Mouse (Mus musculus) liver, embryonic 12.5 days (tissue): ENCODE measurements around the gene Plxna4. TPM values are rescaled to one million over a fixed set of nuclear protein-coding genes. Genes with fewer than 3 reads are reported as not detected.
A peak's percentile ranks its signal among the peaks of the same experiment; 100 is the strongest.

Source experiments
- ATAC-seq: fragments of 200-750 bp; cut with Nextera tagmentation; 2 replicates; pipeline ENCODE4 v1.8.0; 2017; ENCODE audit warnings: moderate number of reproducible peaks, mild to moderate bottlenecking, moderate library complexity
- H3K27ac ChIP-seq: fragments of 300-500 bp; sonication (generic); 2 replicates; pipeline ENCODE4 v1.5.1; 2016; ENCODE audit warnings: mild to moderate bottlenecking
- H3K27me3 ChIP-seq: fragments of 300-500 bp; sonication (generic); replicated peaks from 2 replicates; pipeline ENCODE4 v1.6.1; 2016; ENCODE audit warnings: mild to moderate bottlenecking, moderate library complexity
- H3K36me3 ChIP-seq: fragments of 300-500 bp; sonication (generic); 2 replicates; pipeline ENCODE4 v1.6.1; 2016; ENCODE audit warnings: mild to moderate bottlenecking, moderate library complexity
- H3K4me1 ChIP-seq: fragments of 300-500 bp; sonication (generic); 2 replicates; pipeline ENCODE4 v1.6.1; 2016
- H3K4me2 ChIP-seq: fragments of 300-500 bp; sonication (generic); 2 replicates; pipeline ENCODE4 v1.6.1; 2016; ENCODE audit warnings: mild to moderate bottlenecking, moderate library complexity
- H3K4me3 ChIP-seq: fragments of 300-500 bp; sonication (generic); 2 replicates; pipeline ENCODE4 v1.5.1; 2016; ENCODE audit warnings: mild to moderate bottlenecking, moderate library complexity
- H3K9ac ChIP-seq: fragments of 300-500 bp; sonication (generic); 2 replicates; pipeline ENCODE4 v1.6.1; 2016; ENCODE audit warnings: mild to moderate bottlenecking, moderate library complexity
- H3K9me3 ChIP-seq: fragments of 300-500 bp; sonication (generic); replicated peaks from 2 replicates; pipeline ENCODE4 v1.6.1; 2016; ENCODE audit warnings: mild to moderate bottlenecking, moderate library complexity
- WGBS: fragments of 180-500 bp; shearing (Covaris S2); methylation state at CpG from one replicate; pipeline ENCODE4 v1.1.7; 2016; ENCODE audit not compliant: insufficient replicate concordance; 5-methylcytosine and 5-hydroxymethylcytosine counted together
- polyA plus RNA-seq: library from polyadenylated mRNA; unstranded; fragments of >200 nt; fragmentation: Nextera tagmentation; extraction: Ambion mirVana; gene quantifications from 2 replicates; pipeline ENCODE4 v1.2.1, GENCODE M21; 2016

The Plxna4 gene
- polyA plus RNA-seq, 1 experiment from 2014 or later, result 0.79 TPM

DNA sequence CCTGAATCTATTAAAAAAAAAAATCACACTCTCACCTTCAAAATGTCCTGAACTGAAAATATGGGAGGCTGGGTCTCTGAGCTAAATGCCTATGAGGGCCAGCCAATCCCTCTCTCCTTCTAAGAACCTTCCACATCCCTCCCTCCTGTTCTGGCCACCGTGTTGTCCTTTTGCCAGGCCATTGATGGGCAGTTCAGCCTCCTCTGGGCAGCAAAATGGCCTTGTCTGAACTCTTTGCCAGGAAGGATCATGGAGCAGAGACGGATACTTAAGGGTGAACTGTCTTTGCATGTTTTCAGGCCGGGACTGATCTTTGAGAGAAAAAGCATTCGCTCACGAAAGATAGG, 408.0 kb downstream of the Plxna4 start:
- no peak overlapping the region for H3K4me2 ChIP-seq
- H3K9me3 ChIP-seq, result no peaks in the 10 kb centered on the region
- no peaks in the 10 kb centered on the region for H3K27me3 ChIP-seq
- no peak for ATAC-seq
- no peaks in the 10 kb centered on the region for H3K36me3 ChIP-seq
- H3K4me1 ChIP-seq, result 0 out of 2 replicates have a peak, but pooled peaks cover 5% of the 10 kb centered on the region
- no peak overlapping the region for H3K4me3 ChIP-seq
- no peak overlapping the region for H3K9ac ChIP-seq
- 66% methylated on average over 5 of the region's 5 CpGs for WGBS
- H3K27ac ChIP-seq, result no peak overlapping the region

GRCm38 (mm10) chr6:32179346-32180011, 408.5 kb downstream of the Plxna4 start:
- H3K27ac ChIP-seq, result no peak overlapping the region
- no peaks in the 10 kb centered on the region for H3K36me3 ChIP-seq
- H3K4me1 ChIP-seq, result 0 out of 2 replicates have a peak, but pooled peaks cover 5% of the 10 kb centered on the region
- no peak overlapping the region for H3K9ac ChIP-seq
- no peaks in the 10 kb centered on the region for H3K27me3 ChIP-seq
- no peaks in the 10 kb centered on the region for H3K9me3 ChIP-seq
- no peak overlapping the region for H3K4me3 ChIP-seq
- H3K4me2 ChIP-seq, result no peak overlapping the region
- WGBS, result 68% methylated on average over 2 of the region's 2 CpGs
- ATAC-seq, result no peak

GRCm38 (mm10) chr6:32177905-32178304, 410.1 kb downstream of the Plxna4 start:
- H3K36me3 ChIP-seq, result no peaks in the 10 kb centered on the region
- WGBS, result 74% methylated on average over 3 of the region's 3 CpGs
- no peak overlapping the region for H3K4me2 ChIP-seq
- no peaks in the 10 kb centered on the region for H3K9me3 ChIP-seq
- no peak overlapping the region for H3K27ac ChIP-seq
- no peak for ATAC-seq
- H3K27me3 ChIP-seq, result no peaks in the 10 kb centered on the region
- H3K4me3 ChIP-seq, result no peak overlapping the region
- no peak overlapping the region for H3K9ac ChIP-seq
- no peaks in the 10 kb centered on the region for H3K4me1 ChIP-seq

GRCm38 (mm10) chr6:32167725-32168124, 420.3 kb downstream of the Plxna4 start:
- H3K4me3 ChIP-seq, result no peak overlapping the region
- ATAC-seq, result no peak
- no peaks in the 10 kb centered on the region for H3K4me1 ChIP-seq
- H3K9me3 ChIP-seq, result no peaks in the 10 kb centered on the region
- H3K36me3 ChIP-seq, result no peaks in the 10 kb centered on the region
- no peak overlapping the region for H3K4me2 ChIP-seq
- no peak overlapping the region for H3K9ac ChIP-seq
- WGBS, result 61% methylated on average over 1 of the region's 1 CpGs
- H3K27ac ChIP-seq, result no peak overlapping the region
- no peaks in the 10 kb centered on the region for H3K27me3 ChIP-seq

DNA sequence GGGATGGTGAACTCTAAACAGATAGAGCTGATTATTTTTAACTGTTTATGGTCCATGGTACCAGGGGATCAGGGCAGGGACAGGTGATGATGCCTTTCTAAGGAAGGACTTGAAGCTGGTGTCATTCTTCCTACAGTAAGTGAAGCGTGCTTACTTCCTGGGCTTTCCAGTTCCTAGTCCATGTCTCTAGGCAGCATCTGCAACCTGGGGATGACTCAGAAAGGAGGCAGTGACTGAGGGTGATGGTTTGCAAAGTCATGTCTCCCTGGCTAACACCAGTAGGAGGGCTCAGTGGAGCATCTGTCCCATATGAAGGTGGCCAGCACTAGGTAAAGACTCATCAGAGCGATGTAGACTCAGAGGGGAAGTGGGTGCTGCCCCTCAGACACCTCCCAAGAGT, 427.6 kb downstream of the Plxna4 start:
- Histone ChIP-seq H3K27me3 (no peaks in the 10 kb centered on the region), H3K9ac (no peak overlapping the region), H3K4me1 (no peaks in the 10 kb centered on the region), H3K9me3 (no peaks in the 10 kb centered on the region), H3K36me3 (no peaks in the 10 kb centered on the region), H3K4me3 (no peak overlapping the region), H3K27ac (no peak overlapping the region), H3K4me2 (no peak overlapping the region)
- ATAC-seq, result no peak
- 54% methylated on average over 2 of the region's 2 CpGs for WGBS

GRCm38 (mm10) chr6:32159931-32160330, 428.1 kb downstream of the Plxna4 start:
- Histone ChIP-seq H3K9me3 (no peaks in the 10 kb centered on the region), H3K27ac (no peak overlapping the region), H3K36me3 (no peaks in the 10 kb centered on the region), H3K4me3 (no peak overlapping the region), H3K4me1 (no peaks in the 10 kb centered on the region), H3K27me3 (no peaks in the 10 kb centered on the region), H3K9ac (no peak overlapping the region), H3K4me2 (no peak overlapping the region)
- 38% methylated on average over 4 of the region's 4 CpGs for WGBS
- ATAC-seq, result no peak

- no peak overlapping the region for H3K27ac ChIP-seq
- no peaks in the 10 kb centered on the region for H3K9me3 ChIP-seq
- no peak overlapping the region for H3K9ac ChIP-seq
- no peak overlapping the region for H3K4me2 ChIP-seq
- no peaks in the 10 kb centered on the region for H3K27me3 ChIP-seq
- no peaks in the 10 kb centered on the region for H3K36me3 ChIP-seq
- H3K4me1 ChIP-seq, result no peaks in the 10 kb centered on the region
- peak; percentile 52 for ATAC-seq
- H3K4me3 ChIP-seq, result no peak overlapping the region
- WGBS, result 28% methylated on average over 1 of the region's 1 CpGs
Measured at GRCm38 (mm10) chr6:32158347-32158746, 429.6 kb downstream of the Plxna4 start.

- H3K4me2 ChIP-seq, result no peak overlapping the region
- no peak overlapping the region for H3K9ac ChIP-seq
- no peak for ATAC-seq
- no peaks in the 10 kb centered on the region for H3K9me3 ChIP-seq
- no peak overlapping the region for H3K4me3 ChIP-seq
- no peaks in the 10 kb centered on the region for H3K36me3 ChIP-seq
- WGBS, result 66% methylated on average over 4 of the region's 4 CpGs
- H3K27ac ChIP-seq, result no peak overlapping the region
- no peaks in the 10 kb centered on the region for H3K27me3 ChIP-seq
- no peaks in the 10 kb centered on the region for H3K4me1 ChIP-seq
Measured at GRCm38 (mm10) chr6:32153170-32153569, 434.8 kb downstream of the Plxna4 start.

DNA sequence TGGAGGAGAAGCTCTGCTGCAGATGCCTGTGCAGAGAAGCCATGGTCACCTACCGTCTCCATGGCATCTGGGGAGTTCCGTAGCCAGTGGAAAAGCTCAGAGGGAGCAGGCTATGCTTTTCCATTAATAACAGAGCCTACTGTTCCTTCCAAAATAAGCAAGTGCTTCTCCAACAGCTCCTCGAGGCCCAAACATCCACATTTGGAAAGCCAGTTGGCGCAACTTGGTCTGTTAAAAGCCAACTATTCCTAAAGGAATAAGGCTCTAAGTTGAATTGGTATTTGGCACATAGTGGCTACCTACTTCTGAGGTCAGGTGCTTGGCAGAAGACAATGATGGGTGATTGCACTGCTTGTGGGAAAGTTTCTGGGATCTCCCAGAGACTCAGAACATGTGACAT, 437.2 kb downstream of the Plxna4 start:
- Histone ChIP-seq H3K27ac (no peak overlapping the region), H3K9me3 (no peaks in the 10 kb centered on the region), H3K27me3 (no peaks in the 10 kb centered on the region), H3K4me3 (no peak overlapping the region), H3K4me1 (no peaks in the 10 kb centered on the region), H3K9ac (no peak overlapping the region), H3K36me3 (no peaks in the 10 kb centered on the region), H3K4me2 (no peak overlapping the region)
- no peak for ATAC-seq
- 68% methylated on average over 4 of the region's 4 CpGs for WGBS

DNA sequence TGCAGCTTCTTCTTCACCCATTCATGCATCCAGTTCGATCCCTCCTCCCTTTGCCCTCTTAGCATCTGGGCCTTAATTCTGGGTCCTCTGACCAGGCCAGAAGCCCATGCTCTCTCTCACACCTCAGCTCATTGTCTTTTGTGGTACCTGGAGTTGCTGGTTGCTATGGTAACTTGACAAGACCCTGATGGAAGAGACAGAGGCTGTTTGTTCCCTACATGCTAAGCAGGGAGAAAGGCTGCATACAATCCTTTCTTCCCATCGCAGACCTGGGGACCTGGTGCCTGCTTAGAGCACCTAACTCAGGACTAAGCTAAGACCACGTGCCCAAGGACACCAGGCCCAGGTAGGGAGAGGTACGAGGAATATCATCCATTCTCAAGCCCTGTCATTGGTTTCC, 443.2 kb downstream of the Plxna4 start:
- no peak for ATAC-seq
- WGBS, result 68% methylated on average over 4 of the region's 4 CpGs
- no peaks in the 10 kb centered on the region for H3K27me3 ChIP-seq
- H3K9ac ChIP-seq, result no peak overlapping the region
- no peaks in the 10 kb centered on the region for H3K9me3 ChIP-seq
- H3K4me2 ChIP-seq, result no peak overlapping the region
- H3K4me1 ChIP-seq, result no peaks in the 10 kb centered on the region
- no peak overlapping the region for H3K4me3 ChIP-seq
- H3K36me3 ChIP-seq, result no peaks in the 10 kb centered on the region
- H3K27ac ChIP-seq, result no peak overlapping the region

GRCm38 (mm10) chr6:32139537-32139936, 448.5 kb downstream of the Plxna4 start:
- no peaks in the 10 kb centered on the region for H3K9me3 ChIP-seq
- H3K9ac ChIP-seq, result no peak overlapping the region
- 65% methylated on average over 3 of the region's 3 CpGs for WGBS
- no peak for ATAC-seq
- no peak overlapping the region for H3K27ac ChIP-seq
- no peak overlapping the region for H3K4me2 ChIP-seq
- no peaks in the 10 kb centered on the region for H3K4me1 ChIP-seq
- no peaks in the 10 kb centered on the region for H3K36me3 ChIP-seq
- no peak overlapping the region for H3K4me3 ChIP-seq
- H3K27me3 ChIP-seq, result no peaks in the 10 kb centered on the region

DNA sequence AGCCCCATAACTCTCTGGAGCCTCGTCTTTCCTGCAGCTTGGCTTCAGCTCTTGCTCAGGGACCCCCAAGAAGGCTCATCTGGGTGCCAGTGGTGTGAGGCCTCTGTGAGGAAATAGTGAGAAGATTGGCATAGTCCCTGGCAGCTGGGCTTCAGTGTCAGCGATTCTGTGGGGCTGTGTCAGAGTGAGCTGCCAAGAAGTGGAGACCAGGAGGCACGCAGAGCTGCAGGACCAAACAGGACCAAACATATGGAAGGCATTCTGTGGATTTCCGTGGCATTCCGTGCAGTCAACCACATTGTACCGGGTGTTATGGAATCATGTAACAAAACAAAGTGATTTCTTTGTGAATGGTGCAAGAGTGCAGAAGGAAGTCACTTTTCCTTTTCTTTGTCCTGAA, 461.1 kb downstream of the Plxna4 start:
- H3K27me3 ChIP-seq, result no peaks in the 10 kb centered on the region
- 64% methylated on average over 6 of the region's 6 CpGs for WGBS

More for the DNA sequence above, 461.1 kb downstream of the Plxna4 start:
- Histone ChIP-seq H3K36me3 (no peaks in the 10 kb centered on the region), H3K9me3 (no peaks in the 10 kb centered on the region), H3K4me2 (no peak overlapping the region), H3K9ac (no peak overlapping the region), H3K27ac (no peak overlapping the region), H3K4me1 (no peaks in the 10 kb centered on the region), H3K4me3 (no peak overlapping the region)
- no peak for ATAC-seq
